Comparison of ENCODE assay signal across 22 mouse cellular contexts in the genomic region with DNA sequence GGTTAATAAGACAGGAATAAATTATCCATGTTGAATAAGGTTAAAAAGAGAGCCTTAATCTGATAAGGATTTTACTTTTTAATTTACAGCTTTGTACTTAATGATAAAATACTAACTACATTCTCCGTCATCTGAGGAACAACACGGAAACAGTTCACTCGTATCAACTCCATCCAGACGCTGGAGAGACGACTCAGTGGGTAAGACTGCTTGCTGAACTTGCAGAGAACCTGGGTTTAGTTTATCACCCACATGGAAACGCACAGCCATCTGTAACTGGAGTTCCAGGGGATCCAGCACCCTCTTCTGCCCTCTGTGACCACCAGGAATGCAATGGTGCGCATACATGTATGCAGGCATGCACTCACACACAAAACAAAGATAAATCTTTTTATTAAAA.
"Had no signal": no experiment of that assay in that cellular context is flagged by ENCODE, and none has a peak within 500 bp of the region (broad histone marks: within the 10 kb centered on the region; RNA-seq: fewer than 3 reads in every experiment).

No protein-coding gene starts in this region.

- H3K9me3 ChIP-seq: lung, embryonic 15.5 days; midbrain, embryonic 12.5 days; midbrain, embryonic 15.5 days; neural tube, embryonic 12.5 days; neural tube, embryonic 15.5 days had no signal

- H3K36me3 ChIP-seq: lung, embryonic 15.5 days; midbrain, embryonic 12.5 days; midbrain, embryonic 15.5 days; neural tube, embryonic 12.5 days; neural tube, embryonic 15.5 days had no signal

- H3K4me1 ChIP-seq: midbrain, embryonic 12.5 days; midbrain, embryonic 15.5 days; neural tube, embryonic 12.5 days; neural tube, embryonic 15.5 days had no signal

- ATAC-seq: intestine, postnatal 0 days; midbrain, embryonic 15.5 days had no signal

- H3K9ac ChIP-seq: lung, embryonic 15.5 days; midbrain, embryonic 12.5 days; midbrain, embryonic 15.5 days; neural tube, embryonic 12.5 days; neural tube, embryonic 15.5 days had no signal

- H3K4me2 ChIP-seq: lung, embryonic 15.5 days; midbrain, embryonic 12.5 days; midbrain, embryonic 15.5 days; neural tube, embryonic 12.5 days; neural tube, embryonic 15.5 days had no signal

- H3K27me3 ChIP-seq: lung, embryonic 15.5 days; midbrain, embryonic 12.5 days; midbrain, embryonic 15.5 days; neural tube, embryonic 12.5 days; neural tube, embryonic 15.5 days had no signal

- H3K4me3 ChIP-seq: layer of hippocampus, adult 2 months; left cerebral cortex, adult 2 months; lung, embryonic 15.5 days; midbrain, embryonic 12.5 days; midbrain, embryonic 15.5 days; neural tube, embryonic 12.5 days; neural tube, embryonic 15.5 days had no signal

- H3K27ac ChIP-seq: kidney, postnatal 0 days; layer of hippocampus, adult 2 months; left cerebral cortex, adult 2 months; lung, embryonic 15.5 days; midbrain, embryonic 12.5 days; midbrain, embryonic 15.5 days; neural tube, embryonic 12.5 days; neural tube, embryonic 15.5 days; stomach, postnatal 0 days had no signal

- DNase-seq: kidney, adult 2 months; kidney, postnatal 25 days; layer of hippocampus, adult 9-11 months; lung, adult 18-20 months; lung, postnatal 10 days; lung, postnatal 36 days; right cerebral cortex, adult 18-20 months; right cerebral cortex, postnatal 14 days; right cerebral cortex, postnatal 4 days; thymus, adult 2 months; thymus, postnatal 14 days; thymus, postnatal 4 days had no signal
